Mouse (Mus musculus) layer of hippocampus, postnatal 36 days (tissue): ENCODE data around the gene Nipal3. TPM values are rescaled to one million over a fixed set of nuclear protein-coding genes. Genes with fewer than 3 reads are reported as not detected.

Experiments
- DNase-seq, 2 experiments: peaks; one replicate each; pipeline ENCODE4 v3.0.0; 2022
- total RNA-seq, 2 experiments: library from RNA; stranded (reverse); gene quantifications; 2 replicates each; pipeline ENCODE4 v1.2.3; 2021

Nipal3 gene
- total RNA-seq, 2 experiments from 2014 or later: 78.2 to 85.6 TPM

DNA sequence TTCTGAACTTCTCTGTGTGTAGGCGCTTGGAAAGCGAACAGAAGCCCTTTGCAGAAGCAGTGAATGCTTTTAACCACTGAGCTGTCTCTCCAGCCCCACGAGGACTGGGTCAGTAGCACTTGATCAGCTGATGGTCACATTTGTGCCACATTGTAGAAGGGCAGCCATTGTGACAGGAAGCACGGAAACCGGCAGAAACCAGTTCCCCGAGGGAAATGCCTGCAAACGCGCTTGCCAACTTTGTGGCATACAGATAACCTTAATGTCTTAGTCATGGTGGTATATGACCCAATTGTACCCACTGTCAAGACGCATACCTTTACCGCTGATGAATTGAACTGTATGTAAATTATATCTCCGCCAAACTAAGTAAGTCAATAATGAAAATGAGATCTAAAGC, 11.0 kb upstream of the Nipal3 start:
- DNase-seq: no peak

DNA sequence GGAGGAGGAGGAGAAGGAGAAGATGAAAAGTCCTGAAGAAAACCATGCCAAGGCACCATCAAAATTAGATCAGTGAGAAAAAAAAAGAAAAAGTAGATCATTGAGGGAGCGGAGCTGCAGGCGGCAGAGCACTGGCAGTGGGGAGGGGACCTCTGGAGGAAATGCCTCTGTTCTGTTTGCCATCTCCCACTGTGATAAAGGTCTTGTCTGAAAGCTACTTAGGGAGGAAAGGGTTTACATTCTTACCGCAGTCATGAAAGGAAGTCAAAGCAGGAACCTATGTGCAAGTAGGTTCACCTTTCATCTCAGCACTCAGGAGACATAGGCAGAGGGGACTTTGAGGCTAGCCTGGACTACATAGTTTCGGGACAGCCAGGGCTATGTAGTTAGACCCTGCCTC, 6.7 kb upstream of the Nipal3 start:
- DNase-seq: no peak

DNA sequence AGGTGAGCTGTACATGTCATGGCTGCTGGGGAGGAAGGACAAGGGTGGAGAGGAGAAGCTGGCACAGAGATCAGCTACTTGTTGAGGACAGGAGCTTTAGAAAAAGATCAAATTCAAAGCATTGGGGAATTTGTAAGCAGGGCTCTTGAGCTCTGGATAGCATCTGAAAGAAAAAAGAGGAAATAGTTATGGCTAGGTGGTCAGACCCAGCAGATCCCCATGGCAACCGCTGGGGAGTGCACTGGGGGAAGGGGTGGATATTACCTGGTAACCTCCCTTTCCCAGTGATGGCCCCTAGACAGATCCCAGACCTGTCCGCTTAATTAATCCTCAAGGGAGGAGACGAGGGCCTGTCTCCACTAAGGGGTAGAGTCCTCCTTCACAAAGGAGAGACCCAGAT, 5.0 kb upstream of the Nipal3 start:
- no peak for DNase-seq

DNA sequence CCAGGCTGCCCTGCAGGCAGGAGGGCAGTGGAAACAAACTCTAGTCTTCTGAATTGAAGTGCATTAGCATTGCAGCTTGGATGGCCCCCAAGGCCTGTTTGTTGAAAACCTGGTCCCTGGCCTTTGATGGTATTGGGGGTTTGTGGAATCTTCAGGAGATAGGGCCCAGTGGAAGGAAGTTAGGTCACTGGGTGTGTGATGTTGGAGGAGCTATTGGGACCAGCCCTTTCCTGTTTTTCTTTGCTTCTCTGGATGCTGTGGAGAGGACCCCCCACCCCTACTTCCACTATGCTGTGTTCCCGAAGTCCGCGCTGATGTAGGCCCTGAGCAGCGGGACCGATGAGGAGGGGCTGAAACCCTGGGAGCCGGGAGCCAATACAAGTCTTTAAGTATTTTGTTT, 3.3 kb upstream of the Nipal3 start:
- DNase-seq: no peak

DNA sequence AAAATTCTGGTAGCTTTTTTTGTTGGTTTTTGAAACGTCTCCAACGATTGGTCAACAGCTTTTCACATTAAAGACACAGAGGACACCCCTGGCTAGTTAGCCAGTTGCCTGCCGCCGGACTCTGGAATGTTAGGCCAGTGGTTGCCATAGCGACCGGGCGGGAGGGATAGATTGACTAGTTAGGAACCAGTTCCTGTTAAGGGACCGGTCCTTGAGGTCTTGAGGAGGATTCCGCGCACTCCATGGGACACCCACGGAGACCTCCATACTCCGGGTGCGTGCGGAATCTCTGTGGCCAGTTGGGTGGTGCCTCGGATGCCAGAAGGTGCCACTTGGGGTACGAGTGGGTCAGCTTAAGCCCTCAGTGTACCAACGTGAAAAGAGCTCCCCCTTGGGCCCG, 972 bp upstream of the Nipal3 start:
- DNase-seq: no peak

DNA sequence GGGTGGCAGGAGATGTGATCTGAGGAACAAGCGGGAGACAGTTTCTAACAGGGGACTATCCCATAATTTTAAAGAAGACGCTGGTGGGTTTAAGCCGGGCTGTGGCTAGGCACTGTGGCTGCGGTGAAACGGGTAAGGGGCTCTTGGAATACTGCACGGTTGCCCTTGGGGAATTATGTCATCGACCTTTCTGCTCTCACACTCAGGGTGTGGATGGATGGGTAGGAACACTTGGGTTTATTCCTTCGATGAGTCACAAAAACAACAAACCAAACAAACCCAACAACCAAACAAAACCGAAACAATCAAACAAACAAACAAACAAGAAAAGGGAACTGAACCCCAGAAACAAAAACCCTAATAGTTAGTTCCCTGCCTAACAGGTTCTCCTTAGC, 556 bp upstream of the Nipal3 start:
- DNase-seq: no peak

DNA sequence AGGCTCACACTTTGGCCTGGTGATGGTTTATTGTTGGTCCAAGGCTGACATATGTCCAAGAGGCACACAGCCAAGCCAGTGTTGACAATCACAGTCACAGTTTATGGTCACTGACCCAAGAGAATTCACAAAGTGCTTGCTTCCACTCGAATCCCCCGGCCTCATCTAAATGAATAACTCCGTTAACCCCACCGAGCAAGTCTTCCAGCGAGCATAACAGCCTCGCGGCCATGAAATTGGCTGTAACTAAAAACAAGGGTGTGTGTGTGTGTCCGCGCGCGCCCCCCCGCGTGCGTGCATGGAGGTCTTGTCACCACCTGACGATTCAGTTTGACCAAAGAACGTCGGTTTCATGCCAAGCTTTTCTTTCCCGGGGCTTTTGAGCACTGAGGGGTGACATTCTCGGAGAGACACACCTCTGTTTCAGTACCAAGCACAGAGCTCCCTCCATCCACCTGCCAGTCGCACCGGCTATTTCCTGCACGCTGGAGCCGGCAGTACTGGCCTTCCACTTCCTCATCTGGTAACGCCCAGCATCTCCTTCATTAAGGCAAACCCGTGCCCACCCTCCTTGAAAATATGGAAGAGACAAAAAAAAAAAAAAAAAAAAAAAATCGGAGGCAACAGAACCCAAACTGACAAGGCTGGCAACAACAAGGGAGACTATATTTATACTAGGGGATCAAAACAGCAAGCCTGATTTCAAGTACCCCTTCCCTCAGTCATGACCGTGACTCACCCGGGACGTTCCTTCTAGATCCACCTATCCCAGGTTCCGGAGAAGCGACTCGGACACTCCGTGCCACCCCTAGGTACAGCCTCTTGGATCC, 932 bp downstream of the Nipal3 start:
- peak; percentile 38 to 41 for DNase-seq

DNA sequence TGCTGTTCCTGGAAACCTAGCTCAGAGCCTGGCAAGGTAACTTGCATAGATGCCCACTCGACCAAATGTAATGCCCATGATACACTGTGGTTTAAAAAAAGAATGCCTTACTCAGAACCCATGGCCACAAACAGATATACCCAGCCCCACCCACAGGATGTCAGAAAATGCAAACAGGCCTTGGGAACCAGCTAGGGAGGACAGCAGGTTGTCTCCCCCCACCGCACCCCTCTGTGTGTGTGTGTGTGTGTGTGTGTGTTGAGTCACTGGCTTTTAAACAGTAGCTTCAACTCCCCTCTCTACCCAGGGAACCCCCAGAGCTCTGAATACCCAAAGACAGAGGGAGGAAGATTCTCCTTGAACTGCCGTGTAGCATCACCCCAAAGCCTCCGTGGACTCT, 1.6 kb downstream of the Nipal3 start:
- DNase-seq: no peak

DNA sequence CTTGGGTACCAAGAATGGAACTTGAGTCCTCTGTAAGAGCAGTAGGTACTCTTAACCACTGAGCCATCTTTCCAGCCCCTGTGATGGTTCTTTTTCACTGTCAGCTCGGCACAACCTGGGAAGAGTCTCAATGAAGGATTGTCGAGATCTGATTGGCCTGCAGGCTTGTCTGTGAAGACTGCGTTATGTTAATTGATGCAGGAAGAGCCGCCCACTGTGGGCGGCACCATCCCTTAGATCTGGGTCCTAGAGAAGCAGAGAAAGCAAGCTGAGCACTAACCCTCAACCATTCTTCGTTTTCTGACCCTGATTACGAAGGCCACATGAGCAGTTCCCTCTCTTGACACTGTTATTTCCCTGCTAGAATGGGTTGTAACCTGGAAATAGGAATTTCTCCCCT, 5.6 kb downstream of the Nipal3 start:
- DNase-seq: no peak

DNA sequence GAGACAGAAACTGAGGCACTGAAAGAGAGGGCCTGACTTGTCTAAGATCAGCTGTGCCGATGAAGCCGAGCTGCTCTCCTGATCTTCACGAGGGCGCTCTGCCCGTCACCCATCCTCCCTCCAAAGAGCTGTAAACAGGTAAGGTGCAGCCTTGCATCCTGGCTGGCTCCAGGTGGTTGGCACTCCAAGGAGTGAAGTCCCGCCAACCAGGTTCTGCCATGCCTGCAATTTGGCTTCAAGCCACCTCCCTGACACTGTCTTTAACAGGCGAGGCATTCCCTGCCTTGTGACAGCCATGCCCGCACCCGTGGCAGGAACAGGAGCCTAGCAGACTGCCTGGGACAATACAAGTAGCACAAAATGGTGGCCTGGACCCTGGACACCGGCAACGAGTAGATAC, 8.5 kb downstream of the Nipal3 start:
- DNase-seq: no peak

DNA sequence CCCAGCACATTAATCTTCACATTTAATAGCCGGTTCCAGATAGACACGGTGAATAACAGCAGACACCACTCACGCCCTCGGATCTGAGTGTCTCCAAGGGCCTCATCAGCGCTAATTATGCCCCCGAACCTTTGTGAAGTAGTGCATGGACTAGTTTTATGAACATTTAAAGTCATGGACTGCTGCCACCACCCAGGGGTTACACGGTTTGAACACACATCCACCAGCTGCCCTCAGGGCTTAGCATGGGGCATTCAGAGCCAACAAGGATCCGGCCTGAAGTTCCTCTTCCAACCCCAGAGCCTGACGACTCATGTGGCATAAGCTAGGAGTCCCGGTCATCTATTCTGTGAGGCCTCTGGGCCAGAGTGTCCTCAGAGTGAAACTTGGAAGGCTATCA, 9.8 kb downstream of the Nipal3 start:
- DNase-seq: no peak

DNA sequence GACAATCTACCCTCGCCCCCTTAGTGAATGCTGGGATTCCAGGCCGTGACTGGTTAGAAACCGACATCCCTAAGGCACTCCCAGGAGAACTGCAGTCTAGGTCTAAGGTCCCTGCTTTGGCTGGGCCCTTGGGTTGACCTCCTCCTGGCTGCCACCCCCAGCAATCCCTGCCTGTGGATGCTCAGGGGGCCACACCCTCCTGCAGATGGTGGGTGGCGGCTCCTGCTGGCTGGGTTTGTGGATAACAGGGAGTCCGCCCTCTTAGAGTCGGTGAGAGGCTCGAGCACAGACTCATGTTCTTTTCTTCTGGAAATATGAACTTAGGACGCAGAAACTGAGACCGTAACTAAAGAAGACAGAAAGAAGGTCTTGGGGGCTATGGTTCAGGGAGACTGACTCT, 14.5 kb downstream of the Nipal3 start:
- no peak for DNase-seq

DNA sequence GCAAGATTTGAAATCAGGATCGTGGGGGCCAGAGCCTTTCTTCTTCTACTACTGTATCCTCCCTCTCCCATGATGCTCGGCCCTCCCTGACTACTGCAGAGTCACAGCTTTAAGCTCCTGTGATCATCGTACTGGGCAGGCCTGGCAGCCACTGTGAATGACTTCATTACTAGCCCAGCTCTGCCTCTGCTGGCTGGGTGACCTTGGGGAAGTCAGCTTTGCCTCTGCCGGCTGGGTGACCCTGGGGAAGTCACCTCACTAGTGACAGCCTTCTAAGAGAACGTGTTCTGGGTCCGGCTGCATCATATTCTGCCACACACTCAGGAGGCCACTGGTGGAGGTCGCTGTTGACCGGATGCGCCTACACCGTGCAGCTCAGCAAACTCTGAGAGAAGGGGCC, 17.0 kb downstream of the Nipal3 start:
- DNase-seq: no peak

DNA sequence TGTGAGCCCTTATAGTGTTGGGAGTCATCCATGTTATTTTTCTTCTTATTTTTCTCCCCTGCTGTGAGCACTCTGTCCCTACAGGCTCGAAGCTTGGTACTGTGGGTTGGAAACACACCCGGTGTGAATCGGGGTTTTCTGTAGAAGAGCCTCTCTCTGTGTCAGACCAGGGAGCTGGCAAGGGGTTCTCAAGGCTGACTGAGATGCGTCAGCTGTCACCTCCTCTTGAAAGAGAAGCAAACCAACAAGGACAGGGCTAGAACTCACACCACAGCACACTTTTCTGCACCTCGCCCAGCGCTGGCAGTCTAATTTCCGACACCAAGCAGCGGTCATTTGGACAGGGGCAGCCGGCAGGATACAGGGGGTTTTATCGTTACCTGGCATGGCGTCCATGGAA, 31.4 kb downstream of the Nipal3 start:
- no peak for DNase-seq

DNA sequence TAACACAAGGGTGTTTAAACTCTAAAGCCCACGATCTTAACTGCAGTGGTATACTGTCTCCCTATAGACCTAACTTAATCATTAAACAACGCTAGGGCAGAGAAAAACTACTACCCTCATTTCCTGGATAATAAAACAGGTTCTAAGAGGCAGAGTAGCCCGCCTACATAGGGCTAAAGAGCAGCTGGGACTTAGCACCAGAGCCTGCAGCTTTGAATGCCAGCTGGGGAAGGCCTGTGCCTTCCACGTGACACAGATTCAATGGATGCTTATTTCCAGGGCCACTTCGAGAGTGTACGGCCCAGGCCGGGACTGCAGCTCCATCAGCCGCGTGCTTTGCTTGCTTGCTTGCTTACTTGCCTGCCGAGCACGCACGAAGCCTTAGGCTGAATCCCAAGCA, 41.3 kb downstream of the Nipal3 start:
- DNase-seq: no peak

DNA sequence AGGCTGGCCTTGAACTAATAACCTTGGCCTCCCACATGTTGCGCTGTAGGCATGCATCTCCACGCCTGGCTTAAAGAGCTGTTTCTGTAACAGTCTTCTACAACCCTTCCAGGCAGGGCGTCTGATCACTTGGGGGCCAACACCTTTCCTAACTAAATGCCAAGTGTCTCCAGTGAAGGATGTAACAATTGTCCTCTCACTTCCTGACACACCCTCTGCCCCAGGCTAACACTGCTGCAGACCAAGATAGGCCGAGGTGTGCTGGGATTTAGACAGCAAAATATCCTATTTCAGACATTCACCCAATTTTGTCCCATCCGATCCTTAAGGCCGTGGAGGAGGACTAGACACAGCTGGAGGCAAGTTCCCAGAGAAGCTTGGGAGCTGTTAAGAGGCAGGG, 41.7 kb downstream of the Nipal3 start:
- no peak for DNase-seq

DNA sequence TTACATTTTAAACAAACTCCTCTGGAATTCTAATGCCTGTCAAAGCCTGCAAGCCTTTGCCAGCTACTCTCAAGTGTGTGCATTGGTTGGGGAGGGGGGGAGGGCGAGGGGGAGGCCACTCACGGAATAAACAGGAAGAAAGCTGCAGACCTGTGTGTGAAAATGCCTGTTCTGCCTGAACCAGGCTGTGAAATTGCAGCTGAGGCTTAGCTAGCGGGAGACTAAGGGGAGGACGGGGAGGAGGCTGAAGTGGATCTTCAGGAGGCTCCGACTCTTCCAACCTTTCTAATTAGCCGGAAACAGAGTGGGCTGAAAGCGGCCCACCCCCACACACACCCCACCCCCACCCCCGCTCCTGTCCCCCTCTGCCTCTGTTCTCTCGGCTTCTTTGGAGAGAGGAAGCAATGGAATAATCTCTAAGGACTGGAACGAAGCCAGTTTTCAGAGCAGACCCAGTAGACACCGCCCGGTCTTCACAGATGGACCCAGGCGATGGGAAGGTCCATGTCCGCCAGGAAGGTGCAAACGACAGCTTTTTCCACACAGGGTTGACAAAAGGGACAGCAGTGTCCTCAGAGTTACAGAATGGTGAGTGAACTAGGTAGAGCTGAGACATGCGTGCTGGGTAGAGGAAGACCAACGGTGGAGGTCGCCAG, 43.4 kb downstream of the Nipal3 start:
- DNase-seq: no peak

DNA sequence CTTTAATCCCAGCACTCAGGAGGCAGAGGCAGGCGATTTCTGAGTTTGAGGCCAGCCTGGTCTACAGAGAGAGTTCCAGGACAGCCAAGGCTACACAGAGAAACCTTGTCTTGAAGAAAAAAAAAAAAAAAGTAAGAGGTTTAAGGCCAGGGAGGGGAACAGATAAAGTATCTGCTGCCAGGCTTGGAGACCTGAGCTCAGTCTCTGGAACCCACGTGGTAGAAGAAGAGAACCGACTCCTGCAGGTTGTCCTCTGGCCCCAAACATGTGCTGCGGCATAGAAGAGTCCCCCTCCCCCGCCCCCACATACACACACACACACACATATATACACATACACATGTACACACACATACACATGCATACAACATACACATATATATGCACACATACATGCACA, 52.4 kb downstream of the Nipal3 start:
- no peak for DNase-seq

DNA sequence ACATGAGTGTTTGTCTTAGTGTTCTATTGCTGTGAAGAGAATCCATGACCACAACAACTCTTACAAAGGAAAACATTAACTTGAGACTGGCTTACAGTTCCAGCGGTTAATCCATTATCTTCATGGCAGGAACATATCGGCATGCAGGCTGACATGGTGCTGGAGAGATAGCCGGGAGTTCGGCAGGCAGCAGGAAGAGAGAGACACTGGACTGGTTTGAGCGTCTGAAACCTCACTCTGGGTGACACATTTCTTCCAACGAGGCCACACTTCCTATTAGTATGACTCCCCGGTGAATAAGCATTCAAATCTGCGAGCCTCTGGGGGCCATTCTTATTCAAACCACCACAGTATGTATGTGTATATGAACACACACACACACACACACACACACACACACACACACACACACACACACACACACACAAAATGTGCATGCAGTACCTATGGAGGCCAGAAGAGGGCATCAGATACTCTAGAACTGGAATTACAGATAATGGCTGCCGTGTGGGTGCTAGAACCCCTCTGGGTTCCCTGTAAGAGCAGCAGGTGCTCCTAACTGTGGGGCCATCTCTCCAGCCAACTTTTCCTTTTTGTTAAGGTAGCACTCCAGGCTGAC, 54.8 kb downstream of the Nipal3 start:
- no peak for DNase-seq

DNA sequence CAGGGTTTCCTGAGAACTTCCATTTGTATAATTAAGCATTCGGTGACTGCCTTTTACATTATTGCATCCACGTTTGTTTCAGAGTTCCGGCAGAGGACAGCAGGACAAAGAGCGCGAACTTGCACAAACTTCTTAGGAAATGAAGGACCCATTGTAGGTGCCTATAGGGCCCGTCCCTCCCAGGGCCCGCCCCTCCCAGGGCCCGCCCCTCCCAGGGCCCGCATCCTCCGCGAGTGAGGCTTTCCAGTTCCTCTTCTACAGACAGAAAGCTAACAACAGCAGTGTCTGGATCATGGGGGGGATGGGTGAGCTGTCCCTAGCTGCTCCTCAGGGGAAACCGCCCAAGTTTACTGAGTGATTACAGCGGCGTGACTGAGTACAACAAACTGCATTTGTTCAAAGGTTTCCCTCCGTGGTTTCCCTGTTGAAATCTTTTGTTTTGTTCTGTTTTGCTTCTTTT, 55.6 kb downstream of the Nipal3 start:
- DNase-seq: no peak

DNA sequence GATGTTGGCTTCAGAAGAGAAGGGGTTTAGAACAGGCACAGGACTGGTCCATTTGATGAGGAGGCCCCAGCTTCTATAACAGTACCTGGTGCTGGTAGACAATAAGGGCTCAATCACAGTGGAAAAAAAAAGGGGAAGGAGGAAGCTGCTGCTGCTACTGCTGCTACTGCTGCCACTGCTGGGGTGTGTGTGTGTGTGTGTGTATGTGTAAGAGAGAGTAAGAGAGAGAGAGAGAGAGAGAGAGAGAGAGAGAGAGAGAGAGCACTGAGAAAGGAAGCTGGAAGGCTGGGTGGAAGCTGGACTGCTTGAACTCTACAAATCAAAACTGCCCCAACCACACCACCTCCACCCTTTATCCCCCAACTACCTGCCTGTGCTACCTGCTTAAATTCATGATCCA, 56.9 kb downstream of the Nipal3 start:
- no peak for DNase-seq

DNA sequence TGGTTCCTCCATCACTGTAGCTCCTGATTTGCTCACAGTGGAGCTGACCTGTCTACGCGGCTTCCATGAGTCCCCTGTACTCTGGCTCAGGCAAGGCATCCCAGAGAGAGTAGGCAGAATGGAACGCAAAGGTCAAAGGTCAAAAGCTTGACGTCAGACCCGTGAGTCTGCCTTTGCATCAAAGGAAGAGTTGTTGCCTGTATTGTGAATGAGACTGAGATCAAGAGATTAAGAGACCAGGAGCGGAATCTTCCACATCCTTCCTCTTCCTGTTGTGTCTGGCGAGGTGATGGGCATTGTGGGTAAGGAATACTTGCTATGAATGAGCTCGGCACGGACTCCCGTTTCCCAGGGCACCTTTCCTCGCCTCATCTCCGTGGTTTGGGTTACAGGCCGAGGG, 58.5 kb downstream of the Nipal3 start:
- no peak for DNase-seq

DNA sequence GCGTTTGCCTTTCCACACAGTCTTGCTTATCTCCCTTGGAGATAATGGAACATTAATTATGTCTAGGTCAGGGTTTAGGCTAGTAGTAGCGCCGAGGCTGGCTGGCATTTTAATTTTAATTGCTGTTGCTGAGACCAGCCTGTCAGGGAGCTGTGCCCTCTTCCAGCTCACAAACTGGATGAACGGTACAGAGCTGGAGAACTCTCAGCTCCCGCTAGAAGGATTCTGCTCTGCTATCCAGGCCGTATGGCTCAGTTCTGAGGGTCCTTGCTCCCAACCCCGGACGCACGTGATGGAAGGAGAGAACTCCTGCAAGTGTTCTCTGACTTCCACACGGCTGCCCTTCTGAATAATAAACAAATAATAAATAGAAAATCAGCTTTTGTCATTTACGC, 60.4 kb downstream of the Nipal3 start:
- no peak for DNase-seq
